Mouse (Mus musculus) midbrain, embryonic 11.5 days (tissue): ENCODE measurements around the gene Hist1h2ah. TPM values are rescaled to one million over a fixed set of nuclear protein-coding genes. Genes with fewer than 3 reads are reported as not detected.
A peak's percentile ranks its signal among the peaks of the same experiment; 100 is the strongest.
"Not testable (repeated sequence)": the region's sequence is repeated elsewhere in the genome, so short reads cannot be mapped to it uniquely, and the experiment has no call there.

ENCODE experiments used
- ATAC-seq: fragments of 200-750 bp; cut with Nextera tagmentation; 2 replicates; pipeline ENCODE4 v1.8.0; 2017; ENCODE audit warnings: moderate TSS enrichment, moderate library complexity; ENCODE audit not compliant: low FRiP score
- DNase-seq: peaks from one replicate; pipeline ENCODE4 v3.0.0; 2015; ENCODE audit warnings: low spot score; ENCODE audit errors: missing footprints
- H3K27ac ChIP-seq: fragments of 300-500 bp; sonication (generic); 2 replicates; pipeline ENCODE4 v1.5.1; 2014; ENCODE audit warnings: low read depth, low read length
- H3K27me3 ChIP-seq: fragments of 300-500 bp; sonication (generic); 2 replicates; pipeline ENCODE4 v1.6.1; 2014; ENCODE audit warnings: mild to moderate bottlenecking, low read length, moderate library complexity, mixed read lengths; ENCODE audit not compliant: control insufficient read depth, insufficient read depth
- H3K36me3 ChIP-seq: fragments of 300-500 bp; sonication (generic); 2 replicates; pipeline ENCODE4 v1.6.1; 2014; ENCODE audit warnings: mild to moderate bottlenecking, low read length, moderate library complexity, mixed read lengths; ENCODE audit not compliant: control insufficient read depth, insufficient read depth
- H3K4me1 ChIP-seq: fragments of 300-500 bp; sonication (generic); 2 replicates; pipeline ENCODE4 v1.6.1; 2014; ENCODE audit warnings: low read length; ENCODE audit not compliant: control insufficient read depth, insufficient read depth
- H3K4me2 ChIP-seq: fragments of 300-500 bp; sonication (generic); 2 replicates; pipeline ENCODE4 v1.6.1; 2014; ENCODE audit warnings: mild to moderate bottlenecking, moderate library complexity
- H3K4me3 ChIP-seq: fragments of 300-500 bp; sonication (generic); 2 replicates; pipeline ENCODE4 v1.5.1; 2014; ENCODE audit warnings: low read depth, low read length
- H3K9ac ChIP-seq: fragments of 300-500 bp; sonication (generic); 2 replicates; pipeline ENCODE4 v1.6.1; 2014; ENCODE audit warnings: low read length
- H3K9me3 ChIP-seq: fragments of 300-500 bp; sonication (generic); 2 replicates; pipeline ENCODE4 v1.6.1; 2016; ENCODE audit warnings: low read length; ENCODE audit not compliant: control insufficient read depth
- WGBS: fragments of 180-500 bp; shearing (Covaris S2); extraction: QIAGEN DNeasy Blood & Tissue Kit; methylation state at CpG from one replicate; pipeline ENCODE4 v1.1.7; 2014; 5-methylcytosine and 5-hydroxymethylcytosine counted together
- polyA plus RNA-seq: library from polyadenylated mRNA; unstranded; fragments of >200 nt; fragmentation: Nextera tagmentation; extraction: Ambion mirVana; gene quantifications from 2 replicates; pipeline ENCODE4 v1.2.1, GENCODE M21; 2014

Hist1h2ah gene
- 6.3 and 6.8 TPM in 2 replicates for polyA plus RNA-seq

DNA sequence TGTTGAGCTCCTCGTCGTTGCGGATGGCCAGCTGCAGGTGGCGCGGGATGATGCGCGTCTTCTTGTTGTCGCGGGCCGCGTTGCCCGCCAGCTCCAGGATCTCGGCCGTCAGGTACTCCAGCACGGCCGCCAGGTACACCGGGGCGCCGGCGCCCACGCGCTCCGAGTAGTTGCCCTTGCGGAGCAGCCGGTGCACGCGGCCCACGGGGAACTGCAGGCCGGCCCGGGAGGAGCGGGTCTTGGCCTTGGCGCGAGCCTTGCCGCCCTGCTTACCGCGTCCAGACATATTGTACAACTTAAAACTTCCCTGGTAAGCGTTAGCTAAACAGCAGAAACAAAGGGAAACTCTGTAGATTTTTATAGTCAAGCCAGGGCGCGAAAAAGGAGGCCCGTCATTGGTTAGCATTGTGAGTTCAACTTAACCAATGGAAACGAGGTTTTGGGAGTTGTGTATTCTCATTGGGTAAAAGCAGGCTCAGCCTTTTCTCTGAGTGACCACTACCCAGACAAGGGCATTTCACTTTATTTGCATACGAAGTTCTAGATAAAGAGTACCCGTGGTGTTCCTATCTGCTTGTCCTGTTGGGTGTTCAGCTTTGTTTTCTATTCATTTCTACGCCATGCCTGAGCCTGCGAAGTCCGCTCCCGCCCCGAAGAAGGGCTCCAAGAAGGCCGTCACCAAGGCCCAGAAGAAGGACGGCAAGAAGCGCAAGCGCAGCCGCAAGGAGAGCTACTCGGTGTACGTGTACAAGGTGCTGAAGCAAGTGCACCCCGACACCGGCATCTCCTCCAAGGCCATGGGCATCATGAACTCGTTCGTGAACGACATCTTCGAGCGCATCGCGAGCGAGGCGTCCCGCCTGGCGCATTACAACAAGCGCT is at the start of gene Hist1h2ah, which contains the start of gene Hist1h2bk:
Gene Hist1h2ah, minus strand, starts transcription at position 302 of the 882 bp plus-strand sequence.
Gene Hist1h2bk, plus strand, starts transcription at position 604 of the 882 bp plus-strand sequence.
- H3K36me3 ChIP-seq, H3K9me3 ChIP-seq, H3K27me3 ChIP-seq: not testable (repeated sequence)
- H3K9ac ChIP-seq, result peak within 1 kb of the TSS; percentile 86
- H3K27ac ChIP-seq, result peak within 1 kb of the TSS; percentile 93
- H3K4me2 ChIP-seq, result peak within 1 kb of the TSS; percentile 68
- peak; percentile 98 for DNase-seq
- peak within 1 kb of the TSS; percentile 38 for H3K4me3 ChIP-seq
- peaks cover 14% of the 10 kb centered on the region for H3K4me1 ChIP-seq
- under 1% methylated on average over 20 of the region's 69 CpGs for WGBS
- peak; percentile 98 for ATAC-seq

DNA sequence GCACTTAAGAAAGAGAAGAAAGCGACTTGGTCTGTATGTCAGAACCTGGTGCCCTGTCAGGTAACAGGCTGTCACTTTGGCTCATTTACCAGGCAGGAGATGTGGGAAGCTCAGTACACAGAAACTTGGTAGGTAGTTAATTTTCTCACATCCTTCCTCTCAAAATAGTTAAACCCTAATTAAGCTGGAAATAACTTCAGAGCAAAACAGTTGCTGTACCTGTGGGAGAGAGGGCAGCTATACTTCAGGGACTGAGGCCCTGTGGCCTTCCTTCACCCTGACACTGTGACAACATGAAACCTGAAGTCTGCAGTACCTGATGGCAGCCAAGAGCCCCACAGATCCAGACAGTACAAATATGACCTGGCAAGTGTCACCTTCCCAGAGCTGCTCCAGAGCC is 48.8 kb upstream of the Hist1h2ah start, which contains the start of gene Vmn1r188:
Gene Vmn1r188, plus strand, starts transcription at position 301 of the 400 bp plus-strand sequence.
- not testable (repeated sequence) for DNase-seq, H3K9ac ChIP-seq, H3K4me2 ChIP-seq, H3K27ac ChIP-seq, H3K36me3 ChIP-seq, H3K4me1 ChIP-seq, H3K9me3 ChIP-seq, ATAC-seq, H3K4me3 ChIP-seq, H3K27me3 ChIP-seq
- 96% methylated on average over 1 of the region's 1 CpGs for WGBS

DNA sequence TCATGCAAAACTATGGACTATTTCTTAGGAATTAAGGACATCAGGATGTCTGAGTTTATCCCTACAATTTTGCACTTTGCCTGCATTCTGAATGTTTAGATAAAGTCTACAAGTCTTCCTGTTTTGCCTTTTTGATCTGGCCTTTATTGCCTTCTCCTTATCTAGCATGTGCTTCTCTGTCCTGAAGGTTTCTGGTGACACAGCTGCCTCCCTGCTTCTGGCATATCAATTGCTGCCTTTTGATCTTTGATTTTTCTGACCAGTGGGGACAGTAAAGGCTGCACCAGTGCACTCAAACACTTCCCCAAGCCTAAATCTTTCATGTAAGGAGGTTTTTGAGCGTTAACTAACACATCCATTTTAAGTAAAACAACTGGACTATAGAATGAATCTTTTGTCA is 28.1 kb upstream of the Hist1h2ah start:
- no peak for DNase-seq
- Histone ChIP-seq H3K9me3 (no peaks in the 10 kb centered on the region), H3K9ac (no peak overlapping the region), H3K4me1 (no peaks in the 10 kb centered on the region), H3K27me3 (no peaks in the 10 kb centered on the region), H3K4me3 (no peak overlapping the region), H3K4me2 (no peak overlapping the region), H3K27ac (no peak overlapping the region), H3K36me3 (no peaks in the 10 kb centered on the region)
- no peak for ATAC-seq
- WGBS, result 77% methylated on average over 1 of the region's 1 CpGs

DNA sequence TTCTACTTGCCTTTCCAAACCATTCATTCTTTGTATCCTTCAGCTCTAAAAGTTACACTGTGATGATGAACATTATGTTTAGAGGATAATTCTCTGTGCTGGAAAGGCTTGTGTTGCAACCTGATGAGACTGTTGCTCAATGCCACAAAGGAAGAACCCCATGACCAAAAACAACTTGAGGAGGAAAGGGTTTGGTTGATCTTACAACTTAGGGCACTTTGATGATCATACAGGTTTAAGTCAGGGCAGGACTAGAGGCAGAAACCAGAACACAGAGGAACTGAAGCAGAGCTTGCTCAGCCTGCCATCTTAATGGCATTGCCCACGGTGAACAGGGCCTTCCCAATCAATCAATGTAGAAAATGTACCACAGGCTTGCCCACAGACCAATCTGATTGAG is 26.1 kb upstream of the Hist1h2ah start:
- Histone ChIP-seq H3K4me3 (no peak overlapping the region), H3K27me3 (no peaks in the 10 kb centered on the region), H3K9me3 (no peaks in the 10 kb centered on the region), H3K36me3 (no peaks in the 10 kb centered on the region), H3K4me2 (no peak overlapping the region), H3K4me1 (no peaks in the 10 kb centered on the region), H3K27ac (no peak overlapping the region), H3K9ac (no peak overlapping the region)
- ATAC-seq (no peak), DNase-seq (no peak)
- 84% methylated on average over 1 of the region's 1 CpGs for whole genome bisulfite sequencing

DNA sequence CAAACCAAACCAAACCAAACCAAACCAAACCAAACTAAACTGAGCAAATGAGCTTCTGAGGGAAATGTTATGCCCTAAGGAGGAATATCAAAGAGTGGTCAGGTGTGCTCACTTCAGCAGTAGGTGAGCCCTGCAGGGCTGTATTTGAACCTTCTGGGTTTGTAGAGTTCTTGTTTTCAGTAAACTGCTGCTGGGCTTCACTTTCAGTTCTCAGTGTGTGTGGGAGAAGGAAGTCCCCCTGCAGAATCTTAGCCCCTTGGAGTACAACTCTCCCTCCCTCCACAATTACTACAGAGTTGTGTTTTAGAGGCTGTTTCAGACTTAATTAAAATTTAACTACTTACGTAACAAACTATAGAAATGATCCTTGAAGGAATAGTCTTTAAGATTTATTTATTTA is 18.4 kb upstream of the Hist1h2ah start:
- H3K4me3 ChIP-seq, result no peak overlapping the region
- H3K9ac ChIP-seq, result no peak overlapping the region
- DNase-seq, result peak; percentile 12
- no peaks in the 10 kb centered on the region for H3K9me3 ChIP-seq
- no peak overlapping the region for H3K27ac ChIP-seq
- WGBS, result 91% methylated on average over 1 of the region's 1 CpGs
- H3K4me2 ChIP-seq, result no peak overlapping the region
- H3K27me3 ChIP-seq, result no peaks in the 10 kb centered on the region
- ATAC-seq, result no peak
- 0 out of 2 replicates have a peak, but pooled peaks cover 3% of the 10 kb centered on the region for H3K4me1 ChIP-seq
- no peaks in the 10 kb centered on the region for H3K36me3 ChIP-seq

DNA sequence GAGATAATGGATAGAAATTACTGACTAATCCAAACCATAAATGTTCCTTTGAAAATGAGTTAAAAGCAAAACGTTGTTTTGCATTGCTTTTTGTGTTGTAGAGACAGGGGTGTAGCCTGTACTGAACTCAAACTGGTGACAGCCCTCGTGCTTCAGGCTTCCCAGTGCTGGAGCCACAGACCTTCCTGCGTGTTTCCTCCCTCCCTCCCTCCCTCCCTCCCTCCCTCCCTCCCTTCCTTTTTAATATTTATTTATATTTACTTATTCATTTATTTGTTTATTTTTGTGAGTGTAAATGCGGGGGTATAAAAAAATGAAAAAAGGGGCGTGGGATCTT is 16.1 kb upstream of the Hist1h2ah start:
- 12% methylated on average over 5 of the region's 5 CpGs for WGBS
- no peaks in the 10 kb centered on the region for H3K36me3 ChIP-seq
- DNase-seq, result no peak
- no peaks in the 10 kb centered on the region for H3K27me3 ChIP-seq
- H3K4me1 ChIP-seq, result 0 out of 2 replicates have a peak, but pooled peaks cover 3% of the 10 kb centered on the region
- peak overlapping the region; percentile 52 for H3K4me2 ChIP-seq
- peak overlapping the region; percentile 61 for H3K9ac ChIP-seq
- H3K27ac ChIP-seq, result peak overlapping the region; percentile 69; the same call in 1 of the 2 replicates
- peak overlapping the region; percentile 44 for H3K4me3 ChIP-seq
- ATAC-seq, result no peak
- no peaks in the 10 kb centered on the region for H3K9me3 ChIP-seq

DNA sequence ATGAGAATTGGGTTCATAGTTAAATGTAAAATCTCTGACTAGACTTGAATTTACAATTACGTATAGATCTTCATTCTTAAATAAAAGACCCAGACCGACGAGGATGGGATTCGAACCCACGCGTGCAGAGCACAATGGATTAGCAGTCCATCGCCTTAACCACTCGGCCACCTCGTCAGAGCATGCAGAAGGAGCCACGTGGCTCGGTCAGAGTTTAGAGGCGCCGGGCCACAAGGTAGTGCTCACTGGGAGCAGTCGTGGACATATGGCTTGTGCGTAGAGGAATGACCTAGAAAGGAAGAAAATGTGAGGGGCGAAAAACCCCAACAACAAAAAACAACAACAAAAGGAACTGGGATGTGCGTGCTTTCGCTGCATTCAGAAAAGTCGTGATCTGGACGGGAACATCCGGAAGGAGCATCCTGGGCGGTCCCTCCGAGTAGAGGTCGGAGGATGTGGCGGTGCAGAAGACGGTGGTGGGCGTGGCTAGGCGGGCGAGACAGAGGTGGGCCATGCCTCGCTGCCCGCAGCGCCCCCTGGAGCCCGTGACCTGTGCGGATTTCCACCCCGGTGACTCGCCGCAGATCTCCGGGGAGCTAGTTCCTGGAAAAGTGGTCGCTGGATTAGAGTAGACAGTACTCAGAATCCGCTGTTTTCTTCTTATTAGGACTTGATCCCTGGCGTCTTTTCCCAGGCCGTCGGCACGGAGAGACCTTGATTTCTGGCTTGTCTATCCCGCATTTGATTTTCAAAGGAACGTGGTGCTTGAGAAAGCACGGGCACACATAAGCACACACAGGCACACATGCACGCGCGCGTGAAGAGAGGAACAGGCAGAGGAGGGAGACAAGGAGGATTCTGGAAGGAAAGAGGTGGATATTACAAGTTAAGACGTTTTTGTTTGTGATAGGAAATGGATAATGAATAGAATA is 15.5 kb upstream of the Hist1h2ah start:
- Histone ChIP-seq H3K36me3 (no peaks in the 10 kb centered on the region), H3K4me2 (peak overlapping the region; percentile 52), H3K4me1 (0 out of 2 replicates have a peak, but pooled peaks cover 3% of the 10 kb centered on the region), H3K27ac (peak overlapping the region; percentile 69), H3K9ac (peak overlapping the region; percentile 61), H3K9me3 (no peaks in the 10 kb centered on the region), H3K27me3 (no peaks in the 10 kb centered on the region), H3K4me3 (peak overlapping the region; percentile 44)
- DNase-seq (peak; percentile 99), ATAC-seq (peak; percentile 96)
- under 1% methylated on average over 52 of the region's 52 CpGs for WGBS

DNA sequence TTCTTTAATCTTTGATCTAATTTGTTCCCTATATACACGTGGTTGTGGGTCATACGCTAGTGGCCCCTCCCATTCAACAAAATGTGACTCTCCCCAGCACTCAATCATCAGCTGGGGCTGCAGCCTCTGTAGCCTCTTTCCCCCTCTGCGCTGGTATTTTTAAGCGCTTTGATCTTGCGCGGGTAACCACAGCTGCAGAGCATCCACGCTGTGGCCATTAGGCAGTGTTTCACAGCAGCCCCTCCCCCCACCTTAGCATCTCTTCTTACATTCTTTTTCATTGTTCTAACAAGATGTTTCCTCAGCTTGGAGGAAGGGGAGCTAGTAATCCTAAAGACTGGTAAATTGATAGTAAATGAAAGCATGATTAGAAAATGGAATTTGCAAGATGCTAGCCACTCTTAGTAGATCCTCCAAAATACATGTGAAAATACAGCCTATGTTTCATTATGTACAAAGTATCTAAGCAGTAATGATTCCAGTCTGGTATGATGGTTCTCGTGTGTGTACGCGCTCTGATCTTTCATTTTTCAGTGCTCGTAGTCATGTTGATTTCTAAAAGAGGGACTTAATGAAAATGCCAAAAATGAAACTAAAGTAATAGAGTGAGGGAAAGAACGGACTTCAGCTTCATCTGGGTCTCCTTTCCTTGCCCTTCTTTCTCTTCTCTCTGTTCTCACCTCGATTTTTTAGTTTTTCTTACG is 14.5 kb upstream of the Hist1h2ah start:
- Histone ChIP-seq H3K4me3 (peak overlapping the region; percentile 44), H3K4me2 (peak overlapping the region; percentile 52), H3K36me3 (no peaks in the 10 kb centered on the region), H3K27ac (peak overlapping the region; percentile 52), H3K9ac (peak overlapping the region; percentile 10; the same call in 1 of the 2 replicates), H3K4me1 (0 out of 2 replicates have a peak, but pooled peaks cover 3% of the 10 kb centered on the region), H3K9me3 (no peaks in the 10 kb centered on the region), H3K27me3 (no peaks in the 10 kb centered on the region)
- 1% methylated on average over 14 of the region's 14 CpGs for WGBS
- DNase-seq, result peak; percentile 97
- ATAC-seq, result peak; percentile 63
